Mouse (Mus musculus) cerebellum, adult (tissue): ENCODE measurements around the gene Chst8.

Experiments used
- ATAC-seq: cut with Nextera tagmentation; 2 replicates; pipeline ENCODE4 v1.9.2; 2017; ENCODE audit warnings: mild to moderate bottlenecking, moderate library complexity, mixed read lengths; ENCODE audit not compliant: insufficient number of reproducible peaks, low FRiP score, low TSS enrichment

The Chst8 gene

DNA sequence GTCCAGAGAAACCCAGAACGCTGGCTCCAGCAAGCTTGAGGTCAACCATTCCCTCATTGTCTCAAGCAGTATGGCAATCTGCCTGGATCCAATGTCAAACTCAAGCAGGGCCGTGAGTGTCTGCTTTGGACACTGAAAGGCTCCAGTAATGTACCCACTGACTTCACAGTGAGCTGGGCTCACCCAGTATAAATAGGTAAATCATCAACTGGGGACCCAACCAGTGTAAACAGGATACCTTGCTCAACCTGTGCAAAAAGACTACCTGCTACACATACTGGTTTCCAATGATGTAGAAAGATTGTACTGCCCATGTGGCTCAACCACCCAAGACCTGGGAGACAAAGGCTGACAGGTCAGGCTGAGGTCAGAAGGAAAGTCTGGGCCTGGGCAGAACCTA is 7.5 kb downstream of the Chst8 start:
- no peak for ATAC-seq

DNA sequence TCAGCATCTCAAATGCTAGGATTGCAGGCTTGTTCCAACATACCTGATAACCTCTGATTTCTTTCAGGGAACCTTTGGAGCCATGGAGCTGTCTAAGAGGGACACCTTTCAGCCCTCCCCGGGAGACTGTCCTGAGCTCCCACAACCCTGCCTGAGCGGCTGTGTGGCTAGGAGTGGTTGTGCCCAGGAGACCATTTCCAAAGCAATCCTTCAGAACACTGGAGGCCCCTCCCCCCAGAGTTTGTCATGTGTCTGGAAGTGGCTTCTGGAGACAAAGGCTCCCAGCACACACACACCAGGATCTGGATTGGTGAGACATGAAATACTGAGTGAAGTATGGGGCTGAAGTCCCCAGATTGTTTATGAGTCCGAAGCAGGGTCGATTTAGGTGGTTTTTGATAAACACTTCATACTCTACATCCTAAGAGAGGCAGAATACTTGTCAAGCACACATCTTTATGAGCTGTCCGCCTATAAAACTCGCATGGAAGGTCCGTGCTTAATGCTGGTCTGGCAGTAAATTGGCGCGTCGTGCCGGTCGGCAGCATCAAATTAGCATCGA is 12.5 kb downstream of the Chst8 start:
- ATAC-seq: no peak

DNA sequence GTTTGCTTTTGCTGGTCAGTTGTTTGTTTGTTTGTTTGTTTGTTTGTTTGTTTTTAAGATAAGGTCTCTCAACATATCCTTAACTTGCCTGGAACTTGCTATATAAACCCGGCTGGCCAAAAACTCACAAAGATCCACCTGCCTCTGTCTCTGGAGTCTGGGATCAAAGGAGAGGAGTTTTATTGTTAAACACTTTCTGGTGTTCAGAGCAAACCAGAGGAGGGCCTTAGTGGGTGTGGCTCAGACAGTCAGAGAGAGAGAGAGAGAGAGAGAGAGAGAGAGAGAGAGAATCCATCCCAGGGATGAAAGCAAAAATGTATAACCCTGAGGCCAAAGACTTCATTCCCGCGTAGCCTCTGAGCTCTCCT is 13.1 kb downstream of the Chst8 start:
- ATAC-seq: no peak

DNA sequence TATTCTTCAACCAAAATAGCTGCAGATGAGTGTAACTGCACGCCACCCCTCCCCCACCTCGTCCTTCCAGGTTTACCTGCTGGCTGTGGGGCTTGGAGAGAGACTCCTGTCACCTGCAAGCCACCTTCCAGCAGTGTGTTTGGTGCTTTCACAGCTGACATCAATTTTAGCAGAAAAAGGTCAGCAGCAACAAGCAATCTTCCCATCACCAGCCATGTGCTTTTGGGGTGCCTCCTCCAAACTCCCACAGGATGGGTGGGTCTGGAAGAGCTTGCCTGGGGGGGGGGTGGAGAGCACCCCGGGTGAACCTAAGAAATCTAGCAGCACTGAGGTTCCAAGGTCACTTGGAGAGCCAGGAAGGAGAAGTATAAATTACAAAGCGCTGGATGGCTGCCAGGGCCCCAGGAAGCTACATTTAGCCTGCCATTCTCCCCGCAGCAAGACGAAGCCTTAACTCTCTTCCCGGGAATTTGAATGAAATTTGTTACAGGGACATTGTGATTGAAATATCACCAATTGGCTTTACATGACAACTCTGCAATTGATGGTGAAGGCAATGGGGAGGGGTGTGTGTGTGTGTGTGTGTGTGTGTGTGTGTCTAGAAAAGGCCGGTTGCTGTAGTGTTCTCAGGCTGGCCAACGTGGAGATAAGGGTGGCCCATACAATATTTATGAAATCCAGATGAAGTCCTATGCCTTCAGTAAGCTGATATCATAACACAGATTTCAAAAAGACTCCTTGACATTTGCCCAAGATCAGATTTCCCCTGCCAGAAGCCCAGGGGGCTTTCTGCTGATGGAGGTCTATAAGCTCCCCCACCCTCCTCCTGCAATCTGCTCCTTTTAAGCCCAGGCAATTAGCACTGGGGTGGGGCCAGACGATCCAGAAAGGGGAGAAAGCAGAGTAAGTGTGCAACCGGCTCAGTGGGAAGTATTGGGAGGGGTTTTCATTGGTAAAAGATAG is 13.8 kb downstream of the Chst8 start:
- no peak for ATAC-seq

DNA sequence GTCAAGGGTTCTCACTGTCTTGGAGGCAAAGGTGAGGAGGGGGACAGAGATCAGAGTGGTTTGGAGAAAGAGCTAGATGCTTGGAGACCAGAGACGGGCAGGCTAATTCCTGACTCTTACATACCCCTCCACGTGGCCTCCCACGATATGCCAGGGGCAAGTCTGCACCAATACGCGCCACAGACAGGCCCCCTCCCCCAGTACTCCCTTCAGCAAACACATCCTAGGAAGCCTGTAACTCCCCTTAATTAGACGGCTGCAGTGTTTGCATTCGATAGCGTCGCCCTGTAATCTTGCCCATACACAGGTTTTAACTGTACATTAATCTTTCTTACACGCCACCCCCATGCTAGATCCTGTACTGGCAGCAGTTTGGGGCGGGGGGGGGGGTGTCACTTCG is 14.5 kb downstream of the Chst8 start:
- no peak for ATAC-seq

DNA sequence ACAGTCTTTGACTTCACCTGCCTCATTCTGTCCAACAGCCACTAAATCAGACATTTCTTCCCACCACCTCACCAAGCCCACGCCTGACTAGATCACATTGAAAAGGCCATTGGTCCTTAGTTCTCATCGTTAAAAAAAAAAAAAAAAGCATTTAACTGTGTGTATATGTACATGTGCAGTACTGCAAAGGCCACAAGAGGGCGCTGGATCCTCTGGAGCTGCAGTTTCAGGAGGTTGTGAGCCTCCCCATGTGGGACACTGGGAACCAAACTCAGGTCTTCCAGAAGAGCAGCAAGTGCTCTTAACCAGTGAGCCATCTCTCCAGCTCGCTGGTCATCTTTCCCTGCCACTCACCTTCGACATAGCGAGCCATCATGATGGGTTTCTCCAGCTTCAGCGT is 22.1 kb downstream of the Chst8 start:
- no peak for ATAC-seq

DNA sequence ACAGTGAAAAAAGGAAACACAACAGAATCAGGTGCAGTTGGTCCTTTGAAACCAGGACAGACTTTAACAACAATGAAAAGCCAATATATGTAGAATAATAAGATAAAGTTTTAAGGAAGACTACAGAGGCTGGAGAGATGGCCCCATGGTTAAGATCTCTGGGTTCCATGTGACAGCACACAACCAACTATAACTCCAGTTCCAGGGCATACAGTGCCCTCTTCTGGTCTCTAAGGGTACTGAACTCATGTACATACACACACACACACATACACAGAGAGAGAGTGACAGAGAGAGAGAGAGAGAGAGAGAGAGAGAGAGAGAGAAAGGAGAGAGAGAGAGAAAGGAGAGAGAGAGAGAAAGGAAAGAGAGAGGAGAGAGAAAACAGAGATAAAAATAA is 25.3 kb downstream of the Chst8 start:
- ATAC-seq: no peak

DNA sequence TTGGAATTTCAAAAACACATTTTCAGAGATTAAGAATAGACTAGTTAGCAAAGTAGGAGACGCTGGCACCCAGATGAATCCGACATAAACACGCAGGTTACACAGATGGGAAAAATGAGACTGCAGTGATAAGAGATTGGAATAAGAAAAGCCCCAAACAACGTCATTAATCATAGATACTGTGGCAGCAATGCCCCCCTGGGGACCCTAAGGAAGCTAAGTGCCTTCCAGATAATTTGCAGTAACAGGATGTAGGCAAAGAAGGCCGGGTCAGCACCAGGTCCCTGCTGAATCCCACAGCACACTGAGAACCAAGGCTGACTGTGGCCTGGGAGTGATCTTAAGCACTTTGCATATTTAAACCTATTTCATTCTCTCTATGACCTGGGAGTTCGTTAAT is 27.5 kb downstream of the Chst8 start:
- no peak for ATAC-seq

DNA sequence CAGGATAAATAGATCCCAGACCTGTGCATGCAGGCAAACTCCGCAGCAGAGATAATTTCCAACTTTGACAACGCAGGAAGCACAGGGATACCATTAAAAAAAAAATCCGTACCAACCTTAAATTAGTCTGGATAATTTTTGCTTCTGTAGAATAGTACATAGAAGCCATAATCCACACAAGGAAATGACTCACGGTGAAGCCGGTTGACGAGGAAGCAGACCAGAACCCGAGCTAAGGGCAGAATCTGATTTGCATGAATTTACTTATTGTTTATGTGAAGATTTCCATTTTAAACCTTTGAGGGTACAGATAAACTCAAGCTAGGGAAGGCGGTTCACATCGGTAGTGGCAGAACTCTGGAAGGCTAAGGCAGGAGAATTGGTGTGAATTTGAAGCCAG is 28.0 kb downstream of the Chst8 start:
- ATAC-seq: no peak

DNA sequence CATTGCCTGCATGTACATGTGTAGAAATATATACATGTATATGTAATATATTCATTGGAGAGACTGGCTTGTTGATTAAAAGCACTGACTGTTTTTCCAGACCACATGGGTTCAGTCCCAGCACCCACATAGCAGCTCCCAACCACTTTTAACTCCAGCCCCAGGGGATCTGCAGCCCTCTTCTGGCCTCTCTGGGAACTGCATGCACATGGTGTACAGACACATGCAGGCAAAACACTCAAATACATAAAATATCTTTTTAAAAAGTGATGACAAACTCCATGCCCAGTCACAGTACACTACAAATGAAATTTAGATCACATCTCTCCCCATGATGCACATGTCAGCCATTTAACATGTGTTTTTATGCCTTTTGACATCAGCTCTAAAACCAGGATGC is 30.5 kb downstream of the Chst8 start:
- ATAC-seq: no peak

DNA sequence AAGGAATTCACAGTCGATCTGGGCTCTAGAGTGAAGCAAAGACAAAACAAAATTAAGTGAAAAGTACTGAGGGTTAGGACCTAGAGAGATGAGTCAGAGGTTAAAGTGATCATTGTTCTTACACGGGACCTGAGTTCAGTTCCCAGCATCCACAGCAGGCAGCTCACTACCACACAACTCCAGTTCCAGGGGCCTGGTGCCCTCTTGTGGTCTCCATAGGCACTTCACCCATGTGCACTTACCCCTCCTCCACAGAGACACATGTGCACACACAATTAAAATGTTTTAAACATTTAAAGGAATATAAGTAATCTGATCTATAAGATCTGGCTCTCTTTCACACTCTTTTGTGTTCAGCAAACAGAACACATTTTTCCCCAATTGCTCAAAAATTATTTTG is 31.3 kb downstream of the Chst8 start:
- no peak for ATAC-seq

DNA sequence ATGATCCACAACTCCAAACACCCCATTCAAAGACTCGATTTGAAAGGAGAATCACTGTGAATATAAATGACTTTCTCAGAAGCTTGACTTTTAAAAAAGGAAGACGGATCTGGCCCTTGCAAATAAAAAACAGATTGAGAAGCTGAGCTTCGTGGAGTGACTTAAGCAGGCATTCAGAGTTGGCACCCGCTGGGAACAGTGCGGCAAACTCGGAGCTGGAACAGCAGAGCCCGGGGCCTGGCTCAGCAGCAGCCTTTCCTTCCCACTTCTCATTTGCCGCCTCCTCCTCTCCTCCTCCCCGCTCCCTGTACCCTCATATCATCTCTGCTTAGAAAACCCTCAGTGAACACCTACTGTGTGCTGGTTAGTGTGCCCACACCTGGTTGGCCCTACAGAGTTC is 34.1 kb downstream of the Chst8 start:
- no peak for ATAC-seq

DNA sequence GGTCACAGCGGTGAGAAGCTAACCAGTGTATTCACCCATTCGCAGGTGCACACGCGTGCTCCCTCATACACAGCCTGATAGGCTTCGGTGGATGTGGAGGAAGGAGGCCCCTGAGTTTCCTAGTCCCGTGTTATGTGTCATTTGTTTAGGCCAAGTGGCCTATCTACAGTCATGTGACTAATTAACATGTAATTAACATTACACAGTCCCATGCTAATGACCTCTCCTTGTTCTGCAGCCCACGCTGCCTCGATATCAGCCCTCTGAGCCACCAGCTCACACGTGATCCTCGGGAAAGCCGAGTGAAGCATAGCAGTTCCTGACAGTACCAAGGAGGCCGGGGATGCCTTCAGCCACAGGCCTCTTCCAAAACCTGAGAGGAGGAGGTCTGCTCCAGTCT is 36.9 kb downstream of the Chst8 start:
- ATAC-seq: no peak

DNA sequence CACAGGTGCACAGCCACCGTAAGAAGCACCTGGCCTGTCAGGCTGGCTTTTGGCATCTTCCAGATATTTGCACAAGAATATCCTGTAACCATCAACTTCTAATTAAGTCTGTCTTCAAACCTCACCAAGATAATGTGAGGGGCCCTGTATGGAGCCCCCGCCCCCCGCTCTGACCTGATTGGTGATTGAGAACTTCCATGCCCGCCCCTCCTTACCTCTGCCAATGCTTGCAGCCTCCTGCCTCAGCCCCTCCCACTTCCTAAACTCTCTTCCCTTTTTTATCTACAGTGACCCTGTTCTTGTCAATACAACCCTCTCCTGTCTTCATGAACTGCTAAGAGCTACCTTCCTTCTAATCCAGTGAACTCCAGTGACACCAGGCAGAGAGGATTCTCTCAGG is 37.6 kb downstream of the Chst8 start:
- ATAC-seq: no peak

DNA sequence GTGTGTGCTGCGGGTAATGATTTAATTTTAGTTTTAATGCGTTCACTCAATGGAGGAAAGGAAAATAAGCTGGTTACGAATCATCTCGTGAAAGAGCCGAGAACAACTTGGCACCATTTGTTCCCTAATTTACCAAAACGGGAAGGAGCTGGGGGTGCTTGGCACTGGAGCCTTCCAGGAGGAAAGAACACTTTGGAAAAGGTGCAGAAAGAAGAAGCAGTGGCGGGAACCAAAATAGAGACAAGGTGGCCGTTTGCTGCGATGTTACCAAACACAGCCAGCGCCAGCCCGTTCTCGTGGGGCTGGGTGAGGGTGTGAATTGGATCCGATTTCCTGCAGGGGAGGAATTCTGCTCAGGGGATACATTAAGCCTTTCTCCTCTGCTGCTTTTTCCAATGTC is 38.5 kb downstream of the Chst8 start:
- ATAC-seq: no peak

DNA sequence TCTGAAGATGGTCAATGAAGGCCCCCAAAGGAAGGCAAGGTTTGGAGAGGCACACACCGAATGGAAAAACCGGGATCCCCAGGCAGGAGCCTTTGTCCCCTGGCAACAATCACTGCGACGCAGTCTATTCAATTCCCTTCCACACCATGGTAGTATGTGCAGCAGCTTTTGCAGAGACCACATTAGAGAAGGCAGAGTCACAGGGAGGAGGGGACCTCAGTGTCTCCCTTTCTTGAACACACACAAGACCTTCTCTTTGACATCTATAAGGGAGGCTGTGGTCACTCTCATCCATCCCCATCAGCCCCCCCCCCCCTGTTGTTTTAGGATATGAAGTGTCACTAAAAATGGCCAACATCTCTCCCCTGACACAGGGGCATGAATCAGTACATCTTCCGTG is 39.2 kb downstream of the Chst8 start:
- ATAC-seq: no peak

DNA sequence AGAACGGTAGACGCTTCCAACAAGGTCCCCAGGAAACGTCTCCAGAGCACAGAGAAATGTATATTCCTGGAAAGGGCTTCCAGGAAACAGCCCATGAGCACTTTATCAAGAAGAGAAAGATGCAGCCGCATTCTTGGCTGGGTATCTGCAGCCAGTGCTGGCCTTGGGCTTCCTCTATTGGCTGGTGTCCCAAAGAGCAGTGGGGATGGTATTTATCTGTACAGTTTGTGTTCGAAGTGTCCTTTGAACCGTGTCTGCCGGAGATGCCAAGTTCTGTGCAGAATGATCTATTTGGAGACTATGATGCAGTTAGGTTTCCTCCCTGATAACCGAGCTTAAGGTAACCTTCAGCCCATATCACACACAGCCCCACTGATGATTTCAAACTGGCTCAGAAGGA is 43.0 kb downstream of the Chst8 start:
- ATAC-seq: no peak

DNA sequence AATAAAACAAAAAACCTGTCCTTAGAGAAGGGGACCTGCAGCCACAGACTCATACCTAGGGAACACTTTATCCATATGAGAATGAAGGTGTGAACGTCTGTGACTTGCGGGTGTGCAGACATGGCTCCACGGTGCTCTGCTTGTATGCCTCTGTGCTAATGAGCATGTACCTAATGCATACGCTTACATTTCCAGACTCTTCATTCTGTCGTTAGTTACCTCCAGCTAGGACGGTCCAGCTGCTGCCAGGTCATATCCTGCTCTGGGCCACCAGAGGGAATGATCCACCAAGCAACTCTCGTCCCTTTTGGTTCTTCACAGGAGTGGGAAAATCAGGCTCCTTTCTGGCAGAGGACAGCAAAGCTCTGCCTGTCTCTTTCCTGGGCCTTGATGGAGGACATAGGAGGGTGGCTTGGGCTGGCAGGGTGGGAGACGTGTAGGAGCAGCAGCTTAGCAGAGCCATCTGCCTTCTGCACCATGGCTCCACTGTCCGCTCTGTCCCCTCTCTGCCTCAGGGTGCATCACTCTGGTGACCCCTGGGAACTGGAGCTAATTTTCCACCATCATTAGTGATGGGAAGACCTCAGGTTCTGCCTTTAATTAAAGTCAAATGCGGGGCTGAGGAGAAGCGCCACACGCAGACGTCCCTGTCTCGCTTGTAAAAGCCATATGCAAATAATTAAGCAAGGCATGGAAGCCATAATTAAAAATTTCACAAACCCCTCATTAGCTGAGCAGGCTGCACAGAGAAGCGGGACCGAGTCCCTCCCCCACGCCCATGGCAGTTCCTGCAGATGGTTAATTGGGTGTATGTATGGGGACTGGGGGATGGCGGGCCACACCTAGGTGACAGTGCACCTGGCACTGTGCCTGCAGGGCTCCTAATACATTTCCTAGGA is 48.0 kb downstream of the Chst8 start:
- ATAC-seq: no peak

DNA sequence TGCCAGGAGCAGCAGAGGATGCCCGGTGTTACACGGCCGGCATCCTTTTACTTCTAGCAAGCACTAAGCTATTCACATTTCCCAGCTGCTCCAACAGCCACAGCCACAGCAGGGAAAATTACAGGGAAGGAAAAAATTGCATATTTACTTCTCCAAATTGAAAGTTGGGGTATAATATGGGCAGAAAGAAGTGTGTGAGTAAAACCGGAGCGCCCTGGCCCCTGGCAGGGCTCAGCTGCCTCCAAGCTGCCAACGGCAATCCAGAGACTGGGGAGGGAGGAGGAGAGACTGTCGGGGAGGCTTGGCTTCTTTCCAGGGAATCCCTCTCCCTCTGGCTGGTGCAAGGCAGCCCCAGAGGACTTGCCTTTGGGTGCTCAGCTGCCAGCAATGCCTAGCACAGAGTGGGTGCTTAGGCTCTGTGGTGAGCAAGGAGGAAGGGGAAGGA is 53.1 kb downstream of the Chst8 start:
- no peak for ATAC-seq

DNA sequence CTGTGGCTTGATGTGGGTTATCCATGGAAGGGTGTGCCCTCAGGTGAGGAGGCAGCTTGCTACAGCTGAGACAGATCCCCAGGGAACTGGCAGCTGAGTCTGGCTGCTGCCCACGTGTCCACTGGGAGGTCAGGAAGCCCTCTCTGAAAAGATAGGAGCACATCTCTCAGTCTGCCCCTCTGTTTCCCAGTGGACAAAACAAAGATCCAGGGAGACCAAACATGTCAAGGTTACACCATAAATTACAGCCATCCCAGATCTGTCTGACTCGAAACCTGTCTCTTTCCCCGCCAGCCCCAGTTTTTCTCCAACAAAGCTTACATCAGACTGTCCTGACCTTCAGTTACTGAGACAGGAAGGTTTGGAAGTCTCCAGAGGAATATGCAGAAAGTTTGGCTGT is 53.8 kb downstream of the Chst8 start:
- ATAC-seq: no peak

DNA sequence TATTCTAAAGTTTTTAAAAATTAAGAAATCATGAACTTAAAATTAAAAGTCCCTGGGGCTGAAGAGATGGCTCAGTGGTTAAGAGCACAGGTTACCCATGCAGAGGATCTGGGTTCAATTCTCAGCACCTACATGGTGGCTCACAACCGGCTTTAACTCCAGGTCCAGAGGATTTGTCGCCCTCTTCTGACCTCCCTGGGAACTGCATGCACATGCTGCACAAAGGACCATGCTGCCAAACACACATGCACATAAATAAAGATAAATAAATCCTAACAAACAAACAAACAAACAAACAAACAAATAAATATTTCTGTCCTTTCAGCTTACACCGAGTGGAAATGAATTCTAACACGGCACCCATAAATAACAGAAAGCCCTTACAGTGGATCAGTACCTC is 55.0 kb downstream of the Chst8 start:
- ATAC-seq: no peak
